Mouse (Mus musculus): ENCODE measurements around the gene Srprb.
A peak's percentile ranks its signal among the peaks of the same experiment; 100 is the strongest.

Srprb gene

GRCm38 (mm10) chr9:103201561-103202260 is at the start of gene Srprb:
Gene Srprb, minus strand, starts transcription at chr9:103202137.
- peak; percentile 92 for DNase-seq (ENCODE audit: low read depth)

- no peak for DNase-seq (ENCODE audit: low read depth)
These were observed 46.7 kb upstream of the Srprb start for GRCm38 (mm10) chr9:103248618-103249017.

- no peak for DNase-seq (ENCODE audit: low read depth)
These were observed 44.7 kb upstream of the Srprb start for GRCm38 (mm10) chr9:103246526-103247168.

DNA sequence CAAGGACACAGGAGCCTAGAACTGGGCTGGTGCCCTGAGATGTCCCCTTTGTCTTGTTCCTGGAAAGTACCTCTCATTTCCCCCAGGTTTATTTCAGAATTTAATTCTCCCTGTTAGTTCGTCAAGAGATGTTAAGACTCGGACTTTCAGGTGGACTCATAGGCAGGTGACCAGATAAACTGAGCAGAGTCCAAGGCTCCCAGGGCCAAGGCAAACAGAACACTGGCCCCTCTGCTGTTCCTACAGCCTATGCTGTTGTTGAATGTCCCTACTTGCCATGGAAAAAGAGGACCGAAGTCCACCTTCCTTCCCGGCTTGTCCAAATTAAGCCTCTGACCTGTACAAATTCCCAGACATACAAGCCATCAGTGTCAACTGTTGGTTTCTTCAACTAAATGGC is 41.7 kb upstream of the Srprb start:
- no peak for DNase-seq (ENCODE audit: low read depth)

DNA sequence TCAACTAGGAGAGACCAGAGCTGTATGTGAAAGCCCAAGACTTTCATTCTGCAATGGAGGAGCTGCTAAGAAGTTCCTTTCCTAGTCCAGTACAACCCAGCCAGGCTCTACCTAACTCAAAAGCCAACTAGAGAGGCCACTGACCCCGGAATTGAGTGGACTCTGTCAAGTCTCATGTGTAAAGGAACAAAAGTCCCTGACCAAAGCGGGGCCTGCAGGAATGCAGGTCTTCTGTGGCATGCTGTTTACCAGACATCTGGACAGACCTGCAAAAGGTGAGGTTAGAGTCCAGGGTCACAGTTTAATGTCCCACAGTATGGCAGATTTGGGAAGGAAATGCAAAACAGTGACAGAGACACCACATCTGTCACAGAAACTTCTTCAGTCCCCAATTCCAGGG is 39.3 kb upstream of the Srprb start:
- DNase-seq (ENCODE audit: low read depth): no peak

DNA sequence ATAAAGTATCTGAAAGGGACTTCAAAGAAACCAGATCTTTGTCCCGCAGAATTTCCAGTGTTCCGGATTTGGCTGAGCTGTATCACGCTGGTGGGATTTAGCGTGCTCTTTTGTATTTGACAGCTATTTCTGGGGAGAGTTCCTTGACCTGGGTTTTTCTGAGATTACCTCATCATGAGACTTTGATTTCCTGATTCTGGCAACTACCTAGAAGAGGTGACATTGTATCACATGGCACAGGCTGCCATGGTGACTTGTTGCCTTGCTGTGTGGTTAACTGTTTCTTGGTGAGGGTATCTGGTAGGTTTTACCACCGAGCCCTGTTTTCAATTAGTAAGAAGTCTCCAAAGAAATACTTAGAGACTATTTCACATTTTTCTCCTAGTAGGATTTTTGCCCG is 37.5 kb upstream of the Srprb start:
- DNase-seq (ENCODE audit: low read depth): no peak

GRCm38 (mm10) chr9:103234565-103235165 is 32.7 kb upstream of the Srprb start:
- DNase-seq (ENCODE audit: low read depth): no peak

DNA sequence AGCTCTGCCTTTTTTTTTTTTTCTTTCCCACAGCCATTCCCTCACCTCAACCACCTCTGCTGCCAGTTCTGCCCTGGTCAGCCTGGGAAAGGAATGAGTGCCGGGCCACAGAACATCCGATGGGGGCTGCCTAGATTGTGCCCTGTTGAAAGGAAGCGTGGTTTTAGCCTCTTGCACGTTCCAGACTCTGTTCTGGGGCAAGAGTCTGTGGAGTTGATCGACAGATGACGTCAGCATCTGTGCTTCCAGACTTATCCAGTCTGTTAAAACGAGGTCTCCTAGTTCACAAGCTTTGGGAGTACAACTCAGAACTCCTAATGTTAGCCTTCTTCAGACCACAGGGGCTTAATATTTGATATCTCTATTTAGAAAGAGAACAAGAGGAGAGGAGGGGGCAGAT is 32.1 kb upstream of the Srprb start:
- no peak for DNase-seq (ENCODE audit: low read depth)

- no peak for DNase-seq (ENCODE audit: low read depth)
These were observed 31.1 kb upstream of the Srprb start for GRCm38 (mm10) chr9:103233006-103233395.

DNA sequence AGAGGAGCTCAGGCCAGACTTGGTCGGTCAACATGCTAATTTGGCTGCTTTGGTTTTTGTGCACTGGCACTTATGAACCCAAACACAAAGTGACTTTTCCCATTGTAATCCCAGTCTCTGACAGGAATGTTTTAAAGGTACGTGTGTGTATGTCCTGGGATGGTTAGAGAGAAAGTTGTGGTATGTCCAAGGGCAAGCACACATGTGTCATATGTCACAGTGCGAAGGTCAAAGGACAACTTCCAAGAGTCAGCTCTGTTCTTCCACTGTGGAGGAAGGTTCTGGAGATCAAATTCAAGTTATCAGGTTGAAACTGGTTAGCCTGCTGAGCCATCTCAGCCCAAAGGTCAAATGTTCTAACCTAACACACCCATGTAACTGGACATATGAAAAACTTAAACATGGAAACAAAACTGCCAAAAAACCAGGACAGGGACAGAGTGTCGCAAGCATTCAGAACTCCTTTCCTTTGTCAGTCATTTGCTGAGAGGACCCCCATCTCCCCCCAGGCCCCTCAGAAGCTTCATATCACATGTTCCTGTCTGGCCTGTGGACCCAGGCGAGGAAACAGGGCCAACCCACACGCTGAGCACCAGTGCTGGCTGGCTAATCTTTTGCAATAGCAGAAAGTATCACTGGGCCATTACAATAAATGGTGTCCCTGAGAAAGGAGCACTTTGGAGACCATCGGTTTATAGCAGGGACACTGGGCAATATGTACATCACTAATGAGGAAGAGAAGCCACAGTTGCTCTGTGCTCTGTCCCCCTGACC is 30.5 kb upstream of the Srprb start:
- DNase-seq (ENCODE audit: low read depth): no peak

DNA sequence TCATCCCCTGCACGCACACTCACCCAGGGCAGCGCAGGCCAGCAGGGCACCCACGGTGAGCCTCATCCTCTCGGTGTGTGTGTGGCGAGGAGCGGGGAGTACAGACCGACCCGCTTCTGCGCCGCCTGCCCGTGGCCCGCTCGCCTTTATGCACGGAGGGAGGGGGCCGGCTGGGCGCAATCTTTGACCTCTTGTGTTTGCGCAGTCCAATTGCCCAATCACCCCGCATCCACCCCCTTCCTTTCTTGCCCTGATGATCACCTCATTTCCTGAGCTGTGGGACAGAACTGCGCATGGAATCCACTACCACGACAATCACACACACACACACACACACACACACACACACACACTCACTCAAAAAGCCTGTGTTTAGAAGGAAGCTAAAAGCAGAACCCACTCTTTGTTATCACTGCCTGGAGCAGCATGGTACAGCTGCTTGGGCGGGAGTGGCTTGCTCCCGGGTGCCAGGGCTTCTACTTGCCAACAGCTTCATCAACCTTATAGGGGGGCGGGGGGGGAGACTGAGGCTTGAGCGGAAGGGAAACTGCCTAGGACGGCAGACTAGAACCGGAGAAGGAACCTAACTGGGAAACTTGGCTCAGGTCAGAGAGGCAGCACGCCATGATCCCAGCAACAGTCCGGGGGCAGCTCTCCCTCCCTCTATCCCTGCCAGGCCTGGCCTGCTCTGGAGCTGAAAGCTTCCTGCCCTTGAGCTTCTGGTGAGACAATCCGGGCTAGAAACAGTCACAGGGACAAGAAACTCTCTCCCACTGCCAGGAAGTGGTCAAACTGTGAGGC is 28.4 kb upstream of the Srprb start, which contains the start of the genes Gm20425 and Trf:
TSS of gene Gm20425 (minus strand) at position 157 of the 801 bp plus-strand sequence.
TSS of gene Trf (minus strand) at position 294 of the 801 bp plus-strand sequence.
- DNase-seq (ENCODE audit: low read depth): peak; percentile 55

GRCm38 (mm10) chr9:103229037-103229867 is 27.3 kb upstream of the Srprb start:
- no peak for DNase-seq (ENCODE audit: low read depth)

DNA sequence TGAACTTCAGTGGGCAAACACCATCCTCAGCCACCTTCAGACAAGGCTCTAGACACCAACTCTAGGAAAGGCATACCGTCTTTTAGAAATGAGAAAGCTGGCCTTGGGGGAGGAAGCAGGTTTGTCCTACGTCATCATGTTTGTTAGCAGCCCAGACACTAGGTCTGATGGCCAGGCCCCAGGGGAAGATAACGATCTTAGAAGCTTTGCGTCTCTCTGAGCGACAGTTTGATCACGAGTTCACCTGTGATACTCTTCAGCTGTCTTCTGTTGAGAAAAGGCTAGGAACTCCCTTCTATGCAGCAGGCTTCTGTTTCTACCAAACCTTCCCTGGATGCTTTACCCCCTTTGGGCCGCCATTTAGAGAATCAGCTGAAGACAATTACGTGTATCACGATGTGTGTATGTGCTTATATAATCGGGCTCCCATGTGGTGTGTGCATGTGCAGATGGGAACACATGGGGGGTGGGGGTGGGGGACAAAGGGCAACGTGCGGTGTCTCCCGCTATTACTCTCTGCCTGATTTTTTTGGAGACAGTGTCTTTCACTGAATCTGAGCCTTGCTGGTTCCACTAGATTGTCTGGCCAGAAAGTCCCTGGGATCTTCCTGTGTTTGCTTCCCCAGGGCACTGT is 26.6 kb upstream of the Srprb start:
- no peak for DNase-seq (ENCODE audit: low read depth)

- DNase-seq (ENCODE audit: low read depth): no peak
These were observed 25.8 kb upstream of the Srprb start for GRCm38 (mm10) chr9:103227760-103228159.

DNA sequence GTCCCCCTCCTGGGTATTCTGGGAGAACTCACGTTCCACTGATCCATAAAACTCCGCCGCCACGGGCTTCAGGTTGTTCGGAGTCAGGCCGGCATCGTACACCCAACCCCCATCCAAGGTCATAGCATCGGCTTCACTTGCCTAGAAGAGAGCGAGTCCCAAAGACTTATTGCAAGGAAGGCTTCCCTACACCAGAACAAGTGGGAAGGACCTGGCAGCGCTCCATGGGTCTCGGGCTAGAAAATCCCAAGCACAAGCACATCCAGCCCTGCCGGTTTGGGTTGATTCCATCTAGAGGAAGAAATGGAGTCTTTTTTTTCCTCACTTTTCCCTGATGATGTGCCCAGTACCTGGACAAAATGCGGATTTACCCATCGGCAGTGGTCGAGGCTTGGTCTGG is 24.9 kb upstream of the Srprb start:
- DNase-seq (ENCODE audit: low read depth): no peak

GRCm38 (mm10) chr9:103225464-103225863 is 23.5 kb upstream of the Srprb start:
- DNase-seq (ENCODE audit: low read depth): peak; percentile 52

GRCm38 (mm10) chr9:103224721-103225120 is 22.8 kb upstream of the Srprb start:
- DNase-seq (ENCODE audit: low read depth): no peak

DNA sequence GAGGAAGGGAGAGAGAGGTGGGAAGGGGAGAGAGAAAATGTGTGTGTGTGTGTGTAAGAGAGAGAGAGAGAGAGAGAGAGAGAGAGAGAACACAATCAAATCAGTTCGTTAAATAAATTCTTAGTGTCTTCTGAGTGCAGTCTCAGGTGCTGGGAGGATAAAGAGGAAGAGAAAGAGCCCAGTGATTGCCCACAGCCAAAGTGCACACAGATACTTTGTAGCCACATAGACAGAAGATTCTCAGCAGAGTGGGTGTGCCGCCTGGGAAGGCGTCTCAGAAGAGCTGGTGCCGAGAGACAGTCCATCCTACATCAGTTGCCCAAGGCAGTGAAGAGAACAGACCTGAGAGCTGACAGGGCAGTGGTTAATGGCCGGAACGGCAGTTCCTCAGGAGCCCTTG is 12.3 kb upstream of the Srprb start:
- no peak for DNase-seq (ENCODE audit: low read depth)

DNA sequence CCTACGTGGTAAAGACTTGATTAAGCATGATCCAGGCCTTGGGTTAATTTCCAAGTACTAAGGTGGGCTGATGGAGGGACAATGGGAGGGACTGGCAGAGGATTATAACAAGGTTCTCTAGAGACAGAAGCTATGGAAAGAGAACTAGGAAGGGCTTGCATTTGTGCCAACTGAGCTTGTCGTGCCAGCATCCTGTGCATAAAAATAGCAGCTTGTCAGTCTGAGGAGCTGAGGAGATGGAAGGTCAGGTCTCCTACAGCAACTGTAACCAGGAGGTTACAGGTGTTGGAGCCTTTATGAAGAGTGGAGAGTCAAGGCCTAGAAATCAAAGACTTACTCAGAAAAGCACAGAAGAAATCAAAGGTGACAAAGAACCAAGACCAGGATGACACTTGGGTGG is 11.7 kb upstream of the Srprb start:
- DNase-seq (ENCODE audit: low read depth): no peak

All from naive thymus-derived CD4-positive, alpha-beta T cell, adult 2 months (primary cell).